Mouse (Mus musculus): ENCODE results near the gene Rell1. TPM values are rescaled to one million over a fixed set of nuclear protein-coding genes. Genes with fewer than 3 reads are reported as not detected.

Rell1 gene
- total RNA-seq (2015; ENCODE audit: low replicate concordance) (7.1 and 36.1 TPM in 2 replicates), total RNA-seq (2017; ENCODE audit: low replicate concordance) (10.9 and 19.7 TPM in 2 replicates)

DNA sequence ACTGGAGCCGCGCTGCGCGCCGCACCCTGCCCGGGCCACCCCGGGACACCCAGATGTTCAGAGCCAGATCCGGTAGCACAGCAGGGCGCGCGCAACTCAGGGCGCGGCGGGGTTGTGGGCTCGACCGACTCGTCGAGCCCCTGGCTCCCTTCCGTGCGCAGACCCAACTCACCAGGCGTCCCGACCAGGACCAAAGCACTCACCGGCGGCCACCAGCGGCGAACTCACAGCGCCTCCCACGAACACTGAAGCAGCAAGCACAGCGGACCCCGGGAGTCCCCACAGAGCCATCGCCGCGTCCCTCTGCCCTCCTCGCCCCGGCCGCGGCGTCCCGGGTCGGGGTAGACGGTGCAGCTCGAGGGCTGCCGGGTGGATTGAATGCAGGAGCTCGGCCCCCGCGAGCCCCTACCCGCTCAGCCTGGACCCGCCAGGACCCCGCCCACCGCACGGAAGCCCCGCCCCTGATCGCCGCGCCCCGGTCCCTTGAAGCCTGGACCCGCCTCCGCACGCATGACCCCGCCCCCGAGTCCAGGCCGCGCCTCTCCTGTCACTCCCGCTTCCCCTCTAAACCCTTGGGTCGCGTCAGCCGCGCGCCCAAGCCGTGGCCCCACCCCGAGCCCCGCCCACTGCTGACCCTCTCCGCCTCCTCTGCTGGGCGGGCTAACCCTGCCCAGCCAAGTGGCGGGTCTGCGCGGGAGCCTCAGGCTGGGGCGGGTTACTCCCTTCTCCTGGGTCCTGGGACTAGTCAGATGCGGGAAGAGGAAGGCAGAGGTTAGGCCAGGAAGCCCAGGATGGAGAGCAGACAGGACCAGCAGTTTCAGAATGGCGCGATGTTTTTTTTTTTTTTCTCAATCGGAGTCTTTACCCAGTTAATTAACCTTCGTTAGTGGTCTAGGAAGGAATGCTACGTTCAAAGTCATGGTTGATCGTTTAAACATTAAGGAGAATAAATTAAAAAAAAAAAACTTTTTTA lies at the start of gene Rell1:
Gene Rell1 (minus strand): TSS at position 455 of the 973 bp plus-strand sequence.
- ATAC-seq (replicated peaks; ENCODE audit: low FRiP score, poor library complexity, severe bottlenecking) = peak; percentile 92

DNA sequence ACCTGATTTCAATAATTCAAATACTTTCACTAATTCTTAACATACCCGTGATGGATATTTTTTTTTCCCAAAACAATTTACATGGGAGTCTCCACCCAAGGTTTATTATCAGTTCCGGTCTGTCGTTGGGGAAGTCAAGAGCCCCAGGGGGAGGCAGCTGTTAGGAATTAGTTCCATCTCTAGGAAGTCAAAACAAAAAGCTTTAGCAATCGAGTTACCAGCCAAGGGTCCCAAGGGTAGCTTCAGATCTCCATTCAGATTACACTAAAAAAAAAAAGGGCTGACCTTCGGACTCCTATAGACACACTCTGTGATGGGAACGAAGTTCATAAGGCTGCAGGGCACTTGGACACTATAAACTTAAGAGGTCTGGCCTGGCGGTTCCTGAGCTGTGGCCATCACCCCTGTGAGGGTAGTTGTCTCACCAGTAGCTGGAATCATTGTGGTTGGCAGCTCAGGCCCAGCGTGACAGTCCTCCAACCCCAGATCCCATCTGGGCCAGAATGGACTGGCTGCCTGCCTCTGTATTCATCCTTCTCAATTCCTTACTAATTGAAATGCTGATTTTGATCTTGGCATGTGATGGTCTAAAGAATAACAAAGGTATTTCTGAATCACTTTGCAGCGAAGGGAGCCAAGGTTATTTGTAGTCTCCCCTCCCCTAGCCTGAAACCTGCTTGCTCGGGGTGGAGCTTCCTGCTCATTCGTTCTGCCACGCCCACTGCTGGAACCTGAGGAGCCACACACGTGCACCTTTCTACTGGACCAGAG lies 44.1 kb upstream of the Rell1 start:
- no peak for ATAC-seq (replicated peaks; ENCODE audit: low FRiP score, poor library complexity, severe bottlenecking)

DNA sequence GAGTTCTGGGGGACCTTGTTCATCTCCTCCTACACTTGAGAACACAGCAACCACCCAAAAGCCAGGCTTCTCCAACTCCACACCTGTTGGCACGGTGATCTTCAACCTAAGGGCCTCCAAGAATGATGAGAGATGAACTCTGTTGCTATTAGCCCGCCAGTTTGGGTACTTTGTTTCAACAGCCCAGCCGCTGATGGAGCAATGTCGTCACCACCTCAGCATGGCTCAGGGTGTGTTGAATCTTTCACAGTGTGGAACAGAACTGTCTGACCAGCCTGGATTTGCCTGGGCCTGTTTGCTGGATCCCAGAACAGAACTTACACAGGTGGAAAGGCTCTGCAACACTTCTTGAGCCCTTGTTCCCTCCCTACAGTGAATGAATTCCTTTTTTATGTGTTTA lies 37.9 kb upstream of the Rell1 start:
- ATAC-seq (replicated peaks; ENCODE audit: low FRiP score, poor library complexity, severe bottlenecking) = no peak

DNA sequence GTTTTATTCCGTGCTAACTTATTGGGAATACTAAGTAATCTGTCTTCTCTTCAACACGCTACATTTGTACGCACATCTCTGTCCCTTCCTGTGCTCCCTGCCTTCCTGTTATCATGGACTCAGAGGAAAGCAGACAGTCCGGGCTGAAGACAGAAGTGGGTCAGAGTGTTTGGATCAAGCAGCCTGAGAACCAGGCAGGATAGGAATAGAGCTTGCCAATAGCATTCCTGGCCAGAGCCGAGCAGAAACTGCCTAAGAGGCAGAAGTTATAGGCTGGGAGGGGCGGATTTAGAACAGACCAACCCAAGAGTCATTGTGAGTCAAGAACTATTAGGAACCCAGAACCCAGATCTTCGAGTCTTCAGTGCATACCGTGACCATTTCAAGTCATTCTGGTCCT lies 34.6 kb upstream of the Rell1 start:
- no peak for ATAC-seq (replicated peaks; ENCODE audit: low FRiP score, poor library complexity, severe bottlenecking)

DNA sequence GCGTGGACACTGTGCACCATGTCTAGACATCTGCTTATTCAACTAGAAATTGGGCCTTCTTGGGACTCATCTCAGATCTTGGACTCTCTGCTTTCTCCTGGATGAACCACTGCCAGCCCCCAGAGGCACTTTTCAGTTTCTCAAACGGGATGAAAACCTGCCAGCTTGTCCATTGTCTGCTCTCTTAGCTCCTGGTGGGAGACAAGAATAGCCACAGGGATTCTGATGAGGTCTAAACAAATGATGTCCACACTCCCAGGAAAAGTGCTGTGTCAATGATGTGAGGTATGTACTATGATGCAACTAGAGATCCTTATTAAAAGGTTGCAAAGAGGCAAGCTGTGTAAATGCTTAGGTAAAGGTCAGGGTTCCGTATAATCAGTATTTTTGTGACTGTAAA lies 25.2 kb upstream of the Rell1 start:
- no peak for ATAC-seq (replicated peaks; ENCODE audit: low FRiP score, poor library complexity, severe bottlenecking)

DNA sequence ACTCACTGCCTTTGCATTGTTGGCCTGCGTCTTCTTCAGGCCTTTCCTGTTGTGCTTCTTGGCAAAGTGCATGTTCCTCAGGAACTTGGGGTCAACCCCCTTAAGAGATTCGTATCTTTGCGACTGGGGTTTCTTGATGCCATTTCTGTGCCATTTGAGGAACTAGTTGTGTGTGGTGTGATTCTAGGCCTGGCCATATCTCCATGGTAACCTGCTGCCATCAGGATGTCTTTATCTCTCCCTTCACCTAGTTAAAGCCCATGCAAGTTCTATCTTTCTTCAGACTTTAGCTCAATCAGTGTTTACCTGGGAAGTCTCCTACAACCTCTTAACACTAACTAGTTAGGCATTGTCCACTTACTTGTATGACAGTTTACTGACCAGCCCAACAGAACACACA lies 22.0 kb upstream of the Rell1 start:
- ATAC-seq (replicated peaks; ENCODE audit: low FRiP score, poor library complexity, severe bottlenecking) = no peak

DNA sequence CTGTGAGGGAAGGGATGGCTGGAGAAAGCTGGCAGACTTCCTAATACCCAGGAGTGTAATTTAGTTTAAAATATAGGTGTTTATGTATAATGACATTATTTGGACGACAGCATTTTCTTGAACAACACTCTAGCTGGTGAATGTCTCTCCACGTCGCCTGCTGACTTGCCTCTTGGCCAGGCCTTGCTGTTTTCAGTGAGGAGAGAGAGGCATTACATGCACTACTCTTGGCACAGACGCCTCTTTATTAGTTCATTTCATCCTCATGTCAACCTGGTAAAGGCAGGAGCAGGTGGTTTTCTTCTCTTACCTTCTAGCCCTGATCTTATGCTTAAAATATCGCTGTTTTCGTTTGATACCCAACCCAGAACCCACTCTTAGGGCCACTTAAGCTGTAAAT lies 17.6 kb upstream of the Rell1 start:
- no peak for ATAC-seq (replicated peaks; ENCODE audit: low FRiP score, poor library complexity, severe bottlenecking)

DNA sequence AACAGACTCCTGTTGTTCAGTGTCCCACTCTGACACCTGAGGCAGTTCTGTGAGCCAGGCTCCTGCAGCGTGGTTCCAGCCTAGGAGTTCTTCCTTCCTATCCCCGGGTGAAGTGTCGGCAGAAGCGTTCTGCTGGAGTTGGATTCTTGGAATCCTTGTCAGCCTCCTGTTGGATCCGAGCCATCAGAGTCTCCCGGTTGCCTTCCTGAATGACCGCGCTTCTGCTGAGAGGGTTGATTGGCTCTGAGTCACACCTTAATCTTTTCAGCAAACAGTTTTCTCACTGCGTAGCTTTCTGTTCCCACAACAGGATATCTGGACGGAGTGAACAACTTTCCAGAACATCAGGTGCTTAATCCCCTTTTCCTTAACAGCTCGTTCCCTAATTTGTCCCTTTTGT lies 13.6 kb upstream of the Rell1 start:
- no peak for ATAC-seq (replicated peaks; ENCODE audit: low FRiP score, poor library complexity, severe bottlenecking)

DNA sequence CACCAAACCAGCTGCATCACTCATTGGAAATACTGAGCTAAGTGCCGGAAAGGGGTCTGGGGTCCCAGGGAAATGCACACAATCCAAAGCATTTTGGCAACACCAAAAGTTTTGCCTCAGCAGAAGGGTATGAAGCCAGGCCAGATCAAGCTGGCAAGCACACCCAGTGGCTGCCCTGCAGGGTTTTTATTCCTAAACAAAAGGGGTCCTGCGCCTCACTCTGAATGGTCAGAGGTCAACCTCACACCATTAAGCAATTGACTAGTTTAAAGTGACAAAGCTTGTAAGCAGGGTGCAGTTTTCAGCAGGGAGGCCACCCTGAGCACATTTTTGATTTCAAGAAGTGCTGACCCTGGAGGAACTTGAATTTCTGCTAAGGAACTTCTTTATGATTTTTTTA lies 2.3 kb upstream of the Rell1 start:
- ATAC-seq (replicated peaks; ENCODE audit: low FRiP score, poor library complexity, severe bottlenecking) = no peak

DNA sequence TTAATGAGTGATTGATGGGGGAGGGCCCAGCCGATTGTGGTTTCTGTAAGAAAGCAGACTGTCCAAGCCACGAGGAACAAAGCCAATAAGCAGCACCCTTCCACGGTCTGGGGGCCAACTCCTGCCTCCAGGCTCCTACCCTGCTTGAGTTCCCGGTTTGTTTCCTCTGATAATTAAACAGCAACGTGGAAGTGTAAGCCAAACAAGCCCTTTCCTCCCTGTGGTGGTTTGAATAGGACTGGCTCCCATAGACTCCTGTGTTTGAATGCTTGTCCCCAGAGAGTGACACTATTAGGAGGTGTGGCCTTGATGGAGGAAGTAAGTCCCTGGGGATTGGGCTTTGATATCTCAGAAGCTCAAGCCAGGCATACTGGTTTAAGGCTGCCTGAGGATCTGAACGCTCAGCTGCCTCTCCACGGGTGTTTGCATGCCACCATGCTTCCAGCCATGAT lies 1.6 kb upstream of the Rell1 start:
- ATAC-seq (replicated peaks; ENCODE audit: low FRiP score, poor library complexity, severe bottlenecking) = no peak

DNA sequence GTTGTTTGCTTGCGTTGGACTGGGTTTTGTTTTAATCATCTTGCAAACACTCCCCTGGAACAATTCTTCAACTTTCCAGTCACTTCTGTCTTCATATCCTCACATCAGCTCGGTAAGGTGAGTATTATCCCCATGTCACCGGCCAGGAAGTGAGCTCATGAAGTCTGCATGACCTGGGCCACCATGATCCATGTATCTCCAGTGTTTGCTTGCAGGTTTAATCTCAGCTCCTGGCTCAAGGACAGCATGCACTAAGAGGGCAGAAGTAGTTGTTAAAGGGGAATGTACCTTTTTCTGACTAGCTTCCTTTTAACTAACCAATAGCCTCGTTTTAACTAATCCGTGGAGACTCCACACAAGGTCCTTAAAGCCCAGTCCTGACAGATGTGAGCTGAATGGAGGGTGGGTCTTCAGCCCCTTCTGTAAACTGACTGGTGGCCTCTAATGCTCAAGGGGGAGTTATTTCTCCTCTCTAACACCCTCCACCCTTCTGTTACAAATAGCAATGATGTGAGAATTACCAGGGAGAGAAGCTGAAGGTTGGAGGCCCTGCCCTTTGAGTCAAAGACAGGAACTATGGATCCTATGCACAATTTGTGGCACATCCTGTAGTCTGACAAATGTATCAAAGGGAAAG lies 897 bp upstream of the Rell1 start:
- no peak for ATAC-seq (replicated peaks; ENCODE audit: low FRiP score, poor library complexity, severe bottlenecking)

DNA sequence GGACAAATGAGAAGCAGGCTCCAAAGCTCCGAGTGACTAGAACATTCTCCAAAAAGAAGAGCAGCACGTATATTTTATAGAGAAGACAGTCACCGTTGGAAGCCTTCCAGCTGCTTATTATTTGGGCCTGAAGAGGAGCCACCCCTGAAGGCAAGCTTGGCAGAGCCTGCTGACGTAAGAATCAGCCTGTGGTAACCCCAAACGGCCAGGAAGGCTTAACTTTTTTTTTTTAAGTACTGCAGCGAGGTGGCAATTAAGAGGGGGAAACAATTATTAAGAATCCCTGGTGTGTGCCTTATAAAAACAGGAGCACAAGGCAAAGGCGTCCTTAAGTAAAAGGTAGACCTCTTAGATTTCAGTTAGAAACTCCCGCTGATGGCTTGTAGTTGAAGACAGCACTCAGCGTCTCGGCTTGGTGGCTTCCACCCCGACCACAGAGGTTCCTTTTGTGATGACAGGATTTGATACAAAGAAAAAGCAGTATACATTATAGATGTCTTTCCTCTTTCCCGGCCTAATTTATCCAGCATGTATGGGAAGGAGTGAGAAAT lies 1.0 kb downstream of the Rell1 start:
- ATAC-seq (replicated peaks; ENCODE audit: low FRiP score, poor library complexity, severe bottlenecking) = peak; percentile 49

DNA sequence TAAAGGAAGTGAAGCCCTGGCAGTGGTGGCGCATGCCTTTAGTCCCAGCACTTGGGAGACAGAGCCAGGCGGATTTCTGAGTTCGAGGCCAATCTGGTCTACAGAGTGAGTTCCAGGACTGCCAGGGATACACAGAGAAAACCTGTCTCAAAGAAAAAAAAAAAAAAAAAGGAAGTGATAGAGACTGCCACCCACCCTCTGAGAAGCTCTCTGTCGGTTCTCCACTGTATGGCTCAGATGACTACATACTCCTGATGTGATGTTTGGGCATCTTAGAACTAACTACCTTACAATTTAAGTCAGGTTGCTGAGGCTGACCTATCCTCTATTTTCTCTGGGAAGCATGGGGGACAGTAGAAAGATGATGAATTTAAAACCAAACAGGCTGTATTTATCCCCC lies 2.3 kb downstream of the Rell1 start:
- ATAC-seq (replicated peaks; ENCODE audit: low FRiP score, poor library complexity, severe bottlenecking) = no peak

DNA sequence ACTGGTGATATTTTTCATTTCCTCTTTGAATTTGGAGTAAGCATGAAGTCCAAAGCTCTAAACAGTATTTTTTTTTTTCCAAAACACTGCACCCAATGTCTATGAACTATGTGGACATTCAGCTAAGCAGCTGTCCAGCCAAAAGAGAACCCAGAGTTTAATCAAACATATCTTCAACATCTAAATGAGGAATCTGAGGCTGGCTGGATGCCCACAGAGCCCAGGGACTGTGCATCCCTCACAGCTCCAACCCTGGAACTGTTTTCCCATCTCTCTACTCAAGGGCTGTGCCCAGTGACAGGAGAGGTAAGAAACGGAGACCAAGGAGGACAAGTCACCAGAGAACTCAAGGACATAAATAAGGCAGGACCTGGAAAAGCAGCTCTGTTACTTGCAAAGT lies 2.8 kb downstream of the Rell1 start:
- ATAC-seq (replicated peaks; ENCODE audit: low FRiP score, poor library complexity, severe bottlenecking) = no peak

DNA sequence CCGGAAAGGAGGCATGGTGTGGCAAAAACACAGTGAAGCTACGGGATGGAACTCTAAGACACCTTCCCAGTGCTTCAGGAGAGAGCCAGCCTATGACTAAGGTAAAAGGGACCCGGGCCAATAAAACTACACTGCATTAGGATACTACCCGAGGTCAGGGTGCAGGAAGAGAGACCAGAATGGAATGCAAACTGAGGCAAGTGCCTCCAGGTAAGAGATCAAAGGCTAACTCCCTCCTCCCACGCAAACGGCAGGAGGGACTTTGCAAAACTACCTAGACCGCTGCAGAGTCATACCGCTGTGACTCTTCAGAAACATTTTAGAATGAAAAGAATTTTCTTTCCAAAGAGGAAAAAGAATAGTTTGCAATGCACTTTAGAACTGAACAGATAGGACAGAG lies 4.1 kb downstream of the Rell1 start:
- ATAC-seq (replicated peaks; ENCODE audit: low FRiP score, poor library complexity, severe bottlenecking) = no peak

DNA sequence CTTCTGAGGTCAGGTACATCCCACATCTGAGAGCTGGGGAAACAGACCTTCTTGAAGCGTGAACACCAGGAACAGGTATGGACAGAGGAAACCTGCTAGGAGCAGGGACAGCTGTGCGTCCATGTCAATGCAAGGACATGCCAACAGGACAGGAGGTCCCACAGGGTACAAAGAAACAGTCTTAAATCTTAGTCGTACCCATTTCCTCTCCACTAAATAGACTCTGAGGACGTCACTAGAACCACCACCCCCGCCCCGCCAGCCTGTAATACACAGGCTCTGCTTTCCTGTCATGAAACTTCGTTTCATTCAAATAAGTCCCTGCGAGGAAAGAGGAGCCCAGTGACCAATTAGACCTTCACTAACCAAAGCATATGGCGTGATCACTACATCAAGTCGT lies 7.0 kb downstream of the Rell1 start:
- no peak for ATAC-seq (replicated peaks; ENCODE audit: low FRiP score, poor library complexity, severe bottlenecking)

DNA sequence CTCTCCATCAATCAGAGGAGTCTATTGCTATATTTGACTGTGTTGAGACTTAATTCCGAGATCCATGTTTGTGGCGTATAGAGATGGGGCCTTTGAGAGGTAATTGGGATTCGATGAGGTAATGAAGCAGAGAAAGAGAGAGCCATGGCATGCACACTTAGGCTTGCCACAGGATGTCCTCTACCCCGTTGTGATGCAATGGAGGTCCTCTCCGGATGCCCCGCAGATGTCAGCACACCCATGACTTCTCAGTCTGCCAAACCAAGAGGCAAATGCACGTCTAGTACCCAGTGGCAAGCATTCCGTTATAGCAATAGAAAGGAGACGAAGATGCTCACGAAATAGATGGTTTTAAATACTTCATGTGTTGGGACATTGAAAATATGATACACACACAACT lies 8.1 kb downstream of the Rell1 start:
- no peak for ATAC-seq (replicated peaks; ENCODE audit: low FRiP score, poor library complexity, severe bottlenecking)

DNA sequence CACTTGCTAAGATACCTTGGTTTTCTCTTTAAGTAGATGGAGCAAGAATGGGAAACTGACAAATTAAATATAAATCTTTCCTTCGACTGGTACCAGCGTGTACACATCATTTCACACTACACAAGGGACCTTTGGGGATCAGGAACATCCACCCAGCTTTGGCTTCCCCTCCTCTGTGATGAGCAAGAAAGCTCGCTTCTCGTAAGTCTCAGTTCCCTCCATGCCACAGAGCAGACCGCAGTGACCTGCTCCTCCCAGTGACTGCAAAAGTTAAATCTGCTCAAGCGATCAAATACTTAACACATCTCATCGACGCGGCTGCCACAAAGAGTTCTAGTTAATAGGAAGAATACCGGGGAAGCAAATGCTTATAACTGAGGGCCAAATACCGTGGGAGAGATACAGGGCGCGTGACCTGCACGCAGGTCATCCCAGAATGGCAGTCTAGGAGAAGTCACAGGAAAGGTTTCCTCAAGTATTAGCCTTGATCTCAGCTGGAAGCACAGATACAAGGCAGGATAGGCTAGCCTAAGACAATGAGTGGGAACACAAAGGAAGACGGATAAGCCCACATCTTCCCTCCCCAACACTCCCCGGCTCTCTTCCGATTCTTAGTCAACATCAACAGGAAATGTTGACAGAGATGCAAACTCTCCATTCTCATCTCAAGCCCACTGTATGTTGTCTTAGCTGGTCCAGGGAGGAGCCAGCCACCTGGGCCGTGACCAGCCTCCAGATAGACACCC lies 9.6 kb downstream of the Rell1 start:
- ATAC-seq (replicated peaks; ENCODE audit: low FRiP score, poor library complexity, severe bottlenecking) = no peak

DNA sequence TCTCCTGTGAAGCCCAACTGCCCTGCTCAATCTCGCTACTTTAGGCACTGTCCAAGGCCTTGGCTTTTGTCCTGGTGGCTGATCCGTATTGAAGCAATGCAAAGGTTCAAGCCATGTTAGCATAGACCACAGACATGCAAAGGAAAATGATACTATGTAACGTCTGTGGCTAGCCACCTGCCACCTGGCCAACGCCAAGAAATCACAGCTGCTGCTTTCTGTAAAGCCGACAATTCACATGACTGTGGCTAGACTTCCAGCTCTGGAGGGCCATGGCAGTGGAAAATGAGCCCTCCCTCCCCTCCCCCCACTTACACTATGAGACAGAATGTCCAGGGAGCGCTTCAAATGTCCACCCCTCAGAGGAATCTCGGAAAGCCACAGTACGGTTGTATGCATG lies 11.1 kb downstream of the Rell1 start:
- no peak for ATAC-seq (replicated peaks; ENCODE audit: low FRiP score, poor library complexity, severe bottlenecking)
